Mouse (Mus musculus) left cerebral cortex, adult 9 months (tissue): Measurements from ENCODE around the gene Atp2a3.

Source experiments
- DNase-seq, 2 experiments: peaks; one replicate each; pipeline ENCODE4 v3.0.0; 2022; ENCODE audit warnings: low spot score in 2 of 2

The Atp2a3 gene

GRCm38 (mm10) chr11:72961072-72961980 is at the start of gene Atp2a3:
TSS of gene Atp2a3 (plus strand) at chr11:72961169.
- DNase-seq = no peak

GRCm38 (mm10) chr11:72917299-72917996 is 43.5 kb upstream of the Atp2a3 start:
- no peak for DNase-seq

- no peak for DNase-seq
Measured at GRCm38 (mm10) chr11:72923116-72923515, 37.9 kb upstream of the Atp2a3 start.

GRCm38 (mm10) chr11:72924458-72924857 is 36.5 kb upstream of the Atp2a3 start:
- no peak for DNase-seq

GRCm38 (mm10) chr11:72925067-72925466 is 35.9 kb upstream of the Atp2a3 start:
- DNase-seq = peak in 1 of 2 experiments; percentile 29

- peak in 1 of 2 experiments; percentile 31 for DNase-seq
Measured at GRCm38 (mm10) chr11:72926226-72926890, 34.6 kb upstream of the Atp2a3 start.

GRCm38 (mm10) chr11:72928516-72928915 is 32.5 kb upstream of the Atp2a3 start:
- no peak for DNase-seq

- DNase-seq = no peak
Measured at GRCm38 (mm10) chr11:72940208-72941143, 20.5 kb upstream of the Atp2a3 start.

GRCm38 (mm10) chr11:72944996-72945793 is 15.8 kb upstream of the Atp2a3 start:
- no peak for DNase-seq

- DNase-seq = no peak
Measured at GRCm38 (mm10) chr11:72945875-72946559, 15.0 kb upstream of the Atp2a3 start.

GRCm38 (mm10) chr11:72946560-72947119 is 14.3 kb upstream of the Atp2a3 start:
- no peak for DNase-seq

GRCm38 (mm10) chr11:72947840-72948239 is 13.1 kb upstream of the Atp2a3 start:
- DNase-seq = no peak

GRCm38 (mm10) chr11:72948254-72948653 is 12.7 kb upstream of the Atp2a3 start:
- no peak for DNase-seq

- no peak for DNase-seq
Measured at GRCm38 (mm10) chr11:72951137-72952000, 9.6 kb upstream of the Atp2a3 start.

- no peak for DNase-seq
Measured at GRCm38 (mm10) chr11:72952226-72952625, 8.7 kb upstream of the Atp2a3 start.

GRCm38 (mm10) chr11:72952697-72953096 is 8.3 kb upstream of the Atp2a3 start:
- DNase-seq = no peak

GRCm38 (mm10) chr11:72953116-72953439 is 7.9 kb upstream of the Atp2a3 start:
- DNase-seq = no peak

GRCm38 (mm10) chr11:72953440-72954151 is 7.4 kb upstream of the Atp2a3 start:
- DNase-seq = no peak
